Mouse (Mus musculus): Measurements from ENCODE around the gene Mfap2.

Mfap2 gene

DNA sequence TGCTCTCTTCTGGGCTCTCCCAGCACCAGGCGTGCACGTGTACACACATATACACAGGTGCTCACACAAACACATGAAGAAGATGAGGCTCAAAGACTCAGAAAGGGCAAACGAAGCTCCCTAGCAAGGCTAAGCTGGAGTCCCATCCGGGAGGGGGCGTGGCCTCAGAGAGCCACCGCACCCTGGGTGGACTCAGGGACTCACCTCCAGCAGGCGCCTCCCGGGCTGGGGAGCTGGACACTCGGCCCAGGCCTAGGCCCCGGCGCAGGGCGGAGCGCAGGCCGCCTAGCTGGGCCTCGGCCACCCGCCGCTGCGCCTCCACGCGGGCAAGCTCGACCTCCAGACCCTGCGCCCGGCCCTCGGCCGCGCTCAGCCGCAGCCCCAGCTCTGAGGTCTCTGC lies 14.8 kb downstream of the Mfap2 start:
- in situ Hi-C loops (cut with MboI): no loop called here

DNA sequence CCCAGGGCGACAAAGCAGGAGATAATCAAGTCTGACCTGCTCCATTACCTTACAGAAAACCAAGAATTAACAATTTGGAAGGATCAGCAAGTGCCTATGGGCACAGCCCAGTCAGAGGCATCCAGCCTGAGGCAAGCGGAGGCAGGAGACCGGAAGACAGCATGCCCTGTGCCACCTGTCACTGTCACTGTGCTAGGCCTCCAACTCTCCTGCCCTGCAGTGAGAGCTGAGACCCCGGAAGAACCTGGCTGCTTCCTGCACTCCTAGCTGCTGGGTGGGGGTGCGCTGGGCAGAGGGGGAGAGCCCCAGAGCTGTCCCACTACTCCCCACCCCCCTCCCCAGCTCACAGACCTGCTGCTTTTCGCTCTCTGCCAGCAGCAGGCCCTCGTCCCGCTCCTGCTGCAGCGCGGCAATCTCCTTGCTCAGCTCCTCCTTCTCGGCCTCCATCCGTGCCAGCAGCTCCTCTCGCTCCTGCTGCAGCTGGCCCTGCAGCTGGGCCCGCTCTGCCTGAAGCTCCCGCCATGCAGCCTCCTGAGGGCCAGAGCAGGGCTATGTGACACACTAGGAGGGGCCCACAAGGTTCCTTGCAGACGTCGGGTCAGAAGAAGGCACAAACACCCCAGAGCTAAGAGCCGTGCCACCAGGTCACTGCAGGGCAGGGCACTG lies 20.5 kb downstream of the Mfap2 start:
- in situ Hi-C loops (cut with MboI): loop anchor here (10.0 kb wide), 1 partner anchor 126 kb away; the partner anchor contains the start of gene Padi2

DNA sequence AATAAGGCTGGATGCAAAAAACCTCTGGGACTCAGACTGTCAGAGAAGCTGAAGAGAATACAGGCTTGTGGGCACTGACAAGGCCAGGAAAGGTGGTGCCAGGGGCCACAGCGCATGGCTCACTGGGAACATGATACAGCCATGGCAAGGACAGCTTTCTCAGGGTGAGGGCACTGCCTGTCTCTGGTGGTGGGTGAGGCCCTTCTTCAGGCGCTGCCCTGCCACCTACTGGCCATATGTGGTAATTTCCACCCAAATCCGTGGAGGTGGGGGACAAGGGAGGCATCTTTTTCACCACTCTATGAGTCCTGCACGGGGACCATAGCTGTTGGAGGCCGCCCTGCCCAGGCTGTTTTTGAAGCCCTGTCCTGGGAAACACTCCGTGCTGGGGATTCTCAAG lies 21.5 kb downstream of the Mfap2 start:
- in situ Hi-C loops (cut with MboI): loop anchor here (10.0 kb wide), 1 partner anchor 127 kb away; the partner anchor contains the start of gene Padi2

DNA sequence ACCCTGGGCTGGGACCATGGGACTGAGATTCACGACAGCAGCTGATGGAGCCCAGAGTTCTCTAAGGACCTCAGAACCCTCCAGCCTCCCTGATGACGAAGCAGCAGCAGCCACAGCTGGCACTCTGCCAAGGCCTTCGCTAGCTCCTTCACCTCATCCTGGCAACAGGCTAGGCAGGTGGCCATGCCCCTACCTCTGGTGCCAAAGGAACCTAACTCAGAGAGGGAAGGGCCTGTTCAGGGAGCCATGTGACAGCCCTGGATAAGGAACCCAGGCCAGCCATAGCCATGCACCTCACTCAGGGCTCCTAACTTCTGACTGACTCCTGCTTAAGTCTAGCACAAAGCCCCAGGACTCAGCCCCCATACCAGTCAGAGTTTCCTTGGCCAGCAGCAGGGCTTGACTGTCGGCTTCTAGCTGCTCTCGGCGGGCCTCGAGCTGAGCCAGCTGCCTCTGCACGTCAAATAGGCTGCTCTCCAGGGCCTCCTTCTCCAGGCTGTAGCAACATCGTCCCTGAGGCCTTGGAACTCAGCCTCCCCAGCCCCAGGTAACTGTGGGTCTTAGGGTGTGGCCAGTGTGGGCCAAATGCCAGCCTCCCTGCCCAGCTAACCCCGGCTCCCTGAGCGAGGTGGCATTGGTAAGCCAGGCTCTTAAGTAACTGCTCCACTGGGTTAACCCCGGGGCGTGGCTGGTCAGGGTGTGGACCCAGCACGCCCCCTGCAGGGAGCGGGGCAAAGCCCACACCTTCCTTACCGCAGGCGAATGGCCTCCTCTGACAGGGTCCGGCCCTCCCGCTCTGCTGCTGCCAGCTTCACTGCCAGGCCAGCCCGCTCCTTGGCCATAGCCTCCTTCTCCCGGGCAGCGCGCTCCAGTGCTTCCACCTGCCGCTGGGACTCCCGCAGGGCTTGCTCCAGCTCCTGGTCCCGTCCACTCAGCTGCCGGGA lies 23.7 kb downstream of the Mfap2 start:
- in situ Hi-C loops (cut with MboI): loop anchor here (10.0 kb wide), 1 partner anchor 129 kb away; the partner anchor contains the start of gene Padi2

DNA sequence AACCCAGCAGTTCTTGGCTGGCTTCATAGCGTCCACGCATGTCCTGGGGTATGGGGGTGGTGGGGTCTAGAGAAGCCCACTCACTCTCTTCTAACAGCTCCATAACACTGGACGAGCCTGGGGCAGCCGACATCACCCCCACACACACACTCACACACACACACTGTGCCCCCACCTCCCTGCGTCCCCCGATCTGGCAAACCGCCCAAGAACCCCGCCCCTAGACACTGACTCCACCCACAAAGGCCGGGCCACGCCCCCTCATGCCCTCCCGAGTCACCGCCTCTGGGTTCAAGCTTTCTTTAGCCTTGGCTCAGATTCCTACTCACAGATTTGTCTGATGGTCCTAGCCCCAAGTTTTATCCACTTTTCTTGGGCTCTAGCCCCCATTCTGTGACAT lies 30.9 kb downstream of the Mfap2 start:
- in situ Hi-C loops (cut with MboI): no loop called here

DNA sequence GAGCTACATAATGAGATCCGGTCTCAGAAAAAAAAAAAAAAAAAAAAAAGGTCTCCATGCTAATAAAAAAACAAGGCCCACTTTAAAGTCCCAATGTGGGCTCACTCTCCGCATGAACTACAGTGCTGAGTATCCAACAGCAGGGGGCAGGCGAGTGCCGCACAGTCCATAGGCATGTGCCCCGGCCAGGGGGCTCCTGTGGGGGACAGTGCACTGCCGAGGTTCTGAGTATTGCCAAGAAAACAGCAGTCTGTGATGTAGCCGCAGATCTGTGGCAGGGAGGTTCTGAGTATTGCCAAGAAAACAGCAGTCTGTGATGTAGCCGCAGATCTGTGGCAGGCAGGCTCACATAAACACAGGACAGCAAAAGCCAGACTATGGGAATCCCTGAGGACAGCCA lies 34.6 kb downstream of the Mfap2 start:
- in situ Hi-C loops (cut with MboI): no loop called here

DNA sequence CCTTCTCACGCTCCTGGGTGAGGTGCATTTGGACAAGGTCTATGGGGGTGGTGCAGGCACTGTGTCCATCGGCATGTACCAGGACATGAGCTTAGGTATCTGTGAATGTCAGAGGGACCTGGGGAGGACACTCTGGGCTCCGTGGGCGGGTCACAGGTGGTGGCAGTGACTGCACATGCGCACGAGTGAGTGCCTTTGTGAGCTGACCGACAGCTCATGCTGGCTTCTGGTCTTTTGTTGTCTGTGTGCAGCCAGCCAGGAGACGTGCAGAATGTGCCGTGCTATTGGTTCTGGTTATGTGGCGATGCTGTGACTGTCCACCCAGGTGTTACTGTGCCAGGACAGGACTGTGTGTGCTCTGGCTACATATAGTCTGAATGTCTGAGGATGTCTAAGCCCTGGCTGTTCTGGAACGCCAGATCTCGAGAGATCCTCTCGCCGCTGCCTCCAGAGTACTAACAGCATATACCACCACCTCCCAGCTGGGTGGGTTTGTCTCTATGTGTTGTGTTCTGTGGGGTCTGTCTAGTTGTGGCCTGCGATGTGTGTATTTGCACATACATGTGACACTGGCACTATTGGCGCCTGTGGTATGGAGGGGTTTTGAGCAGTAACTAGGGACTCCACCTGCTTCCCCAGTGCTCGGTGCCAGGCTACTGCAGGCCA lies 38.7 kb downstream of the Mfap2 start:
- in situ Hi-C loops (cut with MboI): no loop called here

DNA sequence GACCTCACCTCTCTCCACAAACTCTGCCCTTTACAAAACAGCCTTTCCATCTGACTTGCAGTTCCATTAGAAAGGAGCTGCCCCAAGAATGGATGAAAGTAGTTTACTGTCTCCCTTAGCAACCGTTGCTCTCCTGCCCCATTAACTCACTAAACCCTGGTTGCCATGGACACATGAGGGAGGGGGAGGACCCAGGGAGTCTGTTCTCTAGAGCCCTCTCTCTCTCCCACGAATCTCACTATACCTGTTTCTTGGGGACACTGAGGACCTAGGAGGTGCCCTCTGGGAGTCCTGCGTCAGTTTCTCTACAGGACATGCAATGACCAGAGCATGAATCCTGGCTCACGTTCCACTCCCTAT lies 39.2 kb downstream of the Mfap2 start:
- in situ Hi-C loops (cut with MboI): no loop called here

DNA sequence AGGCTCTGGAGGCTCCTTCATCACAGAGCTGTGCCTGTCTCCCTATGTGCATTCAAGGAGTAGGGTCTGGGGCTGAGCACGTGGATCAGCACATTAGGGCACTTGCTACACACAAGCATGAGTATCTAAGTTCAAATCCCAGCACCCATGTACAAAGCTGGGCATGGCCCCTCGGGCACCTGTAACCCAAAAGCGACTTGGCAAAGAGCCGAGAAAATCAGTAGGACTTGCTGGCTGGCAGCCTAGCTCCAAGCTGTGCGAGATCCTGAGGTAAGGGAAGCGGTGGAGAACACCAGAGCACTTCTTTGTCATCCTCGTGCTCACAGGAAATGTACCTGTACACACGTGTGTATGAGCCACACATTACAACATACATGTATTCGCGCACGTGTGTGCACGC lies 42.2 kb downstream of the Mfap2 start:
- in situ Hi-C loops (cut with MboI): no loop called here

DNA sequence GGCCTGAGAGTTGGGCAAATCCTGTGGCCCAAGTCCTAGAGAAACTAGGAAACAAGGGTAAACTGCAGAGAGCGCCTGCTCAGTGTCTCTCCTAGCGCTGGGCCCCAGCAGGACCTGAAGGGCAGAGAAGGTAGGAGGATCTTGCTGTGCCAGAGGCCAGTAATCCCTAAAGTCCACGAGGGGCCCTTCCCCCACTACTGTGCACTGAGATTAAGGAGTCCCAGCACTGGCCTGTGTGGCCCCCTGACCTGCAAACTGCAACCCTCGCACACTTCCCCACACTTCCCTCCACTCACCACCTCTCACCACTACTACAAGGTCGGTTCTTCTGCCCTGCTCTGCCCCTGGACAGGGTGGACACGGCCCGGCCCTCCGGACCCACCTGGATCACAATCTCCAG lies 42.9 kb downstream of the Mfap2 start:
- in situ Hi-C loops (cut with MboI): no loop called here

DNA sequence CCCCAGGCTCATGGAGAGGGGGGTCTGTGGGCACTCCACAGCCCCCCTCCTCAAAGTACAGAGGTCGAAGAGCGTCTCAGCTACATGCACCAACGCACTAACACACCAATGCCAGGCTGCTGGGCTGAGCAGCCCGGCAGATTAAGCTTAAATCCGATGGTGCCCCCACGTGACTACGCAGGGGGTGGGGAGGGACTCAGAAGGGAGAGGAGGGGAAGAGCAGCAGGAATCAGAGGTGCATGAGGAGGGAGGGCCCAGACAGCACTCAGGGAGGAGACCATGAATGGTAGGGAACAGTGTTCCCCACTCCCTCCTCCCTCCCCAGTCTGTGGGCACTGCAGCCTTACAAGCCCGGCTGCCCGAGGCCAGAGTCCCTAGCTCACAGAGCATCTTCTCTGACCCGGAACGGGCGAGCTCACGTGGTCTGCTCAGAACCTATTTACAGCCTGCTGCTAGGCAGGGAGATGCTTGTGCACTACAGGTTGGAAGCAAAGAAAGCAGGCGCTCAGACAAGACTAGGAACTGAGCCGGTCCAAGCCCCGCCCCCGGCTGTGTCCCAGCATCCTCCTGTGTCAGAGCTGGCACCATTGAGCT lies 43.4 kb downstream of the Mfap2 start:
- in situ Hi-C loops (cut with MboI): no loop called here

DNA sequence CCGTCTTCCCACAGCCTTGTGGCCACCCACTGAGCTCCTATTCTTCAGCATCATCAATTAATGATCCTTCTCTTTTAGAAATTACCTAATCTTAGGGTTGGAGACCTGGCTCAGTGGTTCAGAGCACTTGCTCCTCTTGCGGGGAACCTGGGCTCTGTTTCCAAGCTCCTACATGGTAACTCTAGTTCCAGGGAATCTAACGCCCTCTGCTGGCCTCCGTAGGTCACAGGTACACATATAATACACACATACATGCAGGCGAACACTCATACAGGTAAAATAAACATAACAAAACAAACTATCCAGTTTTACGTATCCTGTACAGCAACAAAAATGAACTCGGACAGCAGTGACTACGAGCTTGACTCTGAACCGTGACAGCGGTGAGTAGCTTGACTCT lies 46.8 kb downstream of the Mfap2 start:
- in situ Hi-C loops (cut with MboI): no loop called here

DNA sequence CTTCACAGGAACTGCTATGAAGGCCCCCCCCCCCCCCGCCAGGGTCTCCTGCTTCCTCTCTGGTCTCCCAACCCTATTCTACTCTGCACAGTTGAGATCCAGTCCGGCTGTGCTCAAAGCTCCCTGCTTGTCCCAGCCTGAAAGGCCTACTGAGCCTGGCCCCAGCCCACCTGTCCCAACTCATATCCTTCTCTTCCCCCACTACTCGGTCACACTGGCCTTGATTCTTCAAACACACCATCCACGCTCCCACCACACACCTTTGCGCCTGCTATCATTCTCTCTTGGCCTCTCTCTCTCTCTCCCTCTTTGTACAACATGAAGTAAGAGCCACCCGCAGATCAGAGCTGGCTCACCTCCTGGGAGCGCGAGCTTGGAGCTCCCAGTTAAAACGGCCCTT lies 48.6 kb downstream of the Mfap2 start:
- in situ Hi-C loops (cut with MboI): no loop called here

DNA sequence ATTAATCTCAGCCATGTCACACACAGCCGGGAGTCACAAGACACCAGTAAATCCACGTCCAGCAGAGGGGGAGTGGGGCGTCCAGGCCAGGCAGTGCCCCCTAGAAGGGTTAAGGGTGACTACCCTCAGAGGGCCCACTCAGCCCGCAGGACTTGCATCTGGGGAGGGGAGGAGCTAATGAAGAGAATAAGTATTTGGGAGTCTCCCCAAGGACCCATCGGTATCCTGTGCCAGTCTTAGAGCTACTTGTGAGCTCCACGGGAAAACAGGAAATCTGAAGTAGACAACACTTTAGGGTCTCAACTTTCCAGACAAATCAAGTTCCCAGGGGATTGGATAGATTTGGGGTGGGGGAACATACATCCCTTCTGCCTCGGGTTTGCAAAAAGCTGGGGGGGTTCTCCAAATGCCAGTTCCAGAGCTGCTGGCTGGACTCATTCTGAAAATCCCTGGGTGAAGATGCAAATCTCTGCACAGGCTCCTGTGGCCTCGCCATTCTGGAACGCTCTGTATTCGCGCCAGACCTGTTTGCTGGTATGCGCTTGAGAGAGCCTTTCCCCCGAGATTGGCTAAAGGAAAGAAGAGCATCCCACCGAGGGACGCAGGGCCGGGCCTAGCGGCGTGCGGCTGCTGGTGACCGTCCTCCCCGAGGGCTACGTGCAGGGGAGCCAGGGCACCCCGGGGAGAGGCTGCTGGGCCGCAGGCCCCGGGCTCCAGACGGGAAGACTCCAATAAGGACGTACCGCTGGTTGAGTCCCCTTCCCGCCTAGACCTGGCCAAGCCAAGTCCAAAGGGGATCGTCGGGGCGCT lies 49.6 kb downstream of the Mfap2 start:
- in situ Hi-C loops (cut with MboI): no loop called here

DNA sequence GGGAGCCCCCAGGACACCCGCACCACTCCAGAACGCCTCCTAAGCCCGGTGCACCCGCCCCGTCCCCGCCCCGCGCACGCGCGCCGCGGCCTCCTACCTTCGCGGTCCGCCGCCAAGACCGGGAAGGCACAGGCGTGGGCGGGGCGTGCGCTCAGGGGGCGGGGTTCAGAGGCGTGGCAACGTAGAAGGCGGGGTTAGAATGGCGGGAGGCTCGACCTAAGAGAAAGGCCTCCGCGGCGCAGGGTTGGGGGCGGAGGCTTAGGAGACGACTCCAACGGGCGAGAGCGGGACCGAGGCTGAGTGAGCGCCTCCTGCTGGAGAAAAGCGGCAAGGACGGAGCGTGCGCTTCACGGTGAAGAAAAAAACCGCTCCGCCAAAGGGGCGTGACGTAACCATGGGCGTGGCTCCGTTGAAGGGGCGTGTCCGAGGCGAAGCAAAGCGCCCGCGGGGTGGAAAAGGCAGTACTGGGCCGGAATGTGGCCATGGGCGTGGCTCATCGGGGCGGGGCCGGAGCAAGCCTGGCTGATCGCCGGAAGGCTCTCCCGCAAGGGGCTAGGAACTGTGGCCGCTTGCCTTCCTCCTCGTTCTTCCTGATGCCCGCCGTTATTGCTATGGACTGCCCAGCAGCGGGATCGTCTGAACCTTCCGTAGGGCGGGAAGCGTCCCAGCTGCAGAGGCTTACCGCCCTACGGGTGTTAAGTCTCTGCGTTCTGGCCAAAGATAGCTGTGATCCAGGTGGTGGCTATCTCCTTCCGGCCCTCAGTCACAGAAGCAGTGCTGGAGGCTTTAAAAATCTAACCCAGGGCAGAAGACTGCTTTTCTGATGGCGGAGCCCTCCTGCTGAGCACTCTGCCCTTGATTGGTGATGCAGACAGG lies 50.4 kb downstream of the Mfap2 start, which contains the start of gene Crocc:
Gene Crocc, minus strand, starts transcription at position 125 of the 876 bp plus-strand sequence.
- in situ Hi-C loops (cut with MboI): no loop called here

DNA sequence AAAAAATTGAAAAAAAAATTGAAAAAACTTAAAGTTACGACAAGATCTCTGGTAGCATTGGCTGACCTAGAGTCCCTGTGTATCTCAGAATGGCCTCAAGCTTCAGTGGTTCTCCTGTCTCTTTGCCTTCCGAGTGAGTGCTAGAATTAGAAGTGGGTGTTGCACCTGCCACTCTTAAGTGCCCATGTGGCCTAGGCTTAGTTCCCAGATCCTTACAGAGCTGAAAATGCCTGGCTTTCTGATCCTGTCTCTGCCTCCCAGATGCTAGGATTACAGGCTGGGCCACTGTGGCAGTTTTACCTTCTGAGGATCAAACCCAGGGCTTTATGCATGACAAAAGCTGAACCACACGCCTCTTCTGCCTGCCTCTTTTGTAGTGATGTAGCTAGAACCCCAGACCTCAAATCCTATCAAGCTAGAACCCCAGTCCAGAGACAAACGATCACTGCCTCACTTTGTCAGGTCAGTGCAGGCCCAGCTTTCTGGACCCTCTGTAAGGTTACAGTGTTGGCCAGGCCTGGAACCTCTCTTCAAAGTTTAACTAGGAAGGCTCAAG lies 54.0 kb downstream of the Mfap2 start:
- in situ Hi-C loops (cut with MboI): no loop called here

DNA sequence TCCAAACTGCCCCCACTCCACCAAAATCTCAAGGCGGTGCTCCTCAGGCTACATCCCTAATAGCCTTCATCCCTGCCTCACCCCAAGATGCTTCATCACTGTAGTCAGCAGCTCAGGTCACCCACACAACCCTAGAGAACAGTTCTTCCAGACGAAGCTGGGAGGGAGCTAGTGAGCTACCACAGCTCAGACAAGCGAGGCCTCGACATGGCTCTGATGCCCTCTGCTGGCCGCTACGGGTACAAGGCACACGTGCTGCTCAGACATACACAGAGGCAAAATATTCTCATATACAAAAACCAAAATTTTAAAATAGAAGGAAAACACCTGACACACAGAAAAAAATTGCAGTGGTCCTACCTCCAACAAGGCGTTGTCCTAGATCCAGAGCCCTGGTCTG lies 54.9 kb downstream of the Mfap2 start:
- in situ Hi-C loops (cut with MboI): no loop called here
